Mouse (Mus musculus) intestine, embryonic 14.5 days (tissue): ENCODE results near the gene Nupl1. TPM values are rescaled to one million over a fixed set of nuclear protein-coding genes. Genes with fewer than 3 reads are reported as not detected.

Source experiments
- microRNA counts: library from miRNA; unstranded; fragments of <30 nt; microRNA quantifications from one replicate; lab custom pipeline; 2016
- microRNA-seq: library from miRNA; unstranded; fragments of <30 nt; microRNA quantifications from one replicate; pipeline ENCODE4, GENCODE M21; 2016
- polyA plus RNA-seq: library from polyadenylated mRNA; unstranded; fragments of >200 nt; fragmentation: Nextera tagmentation; extraction: Ambion mirVana; gene quantifications from 2 replicates; pipeline ENCODE4 v1.2.1, GENCODE M21; 2014

The Nupl1 gene
- polyA plus RNA-seq, 1 experiment from 2014 or later: 0.09 TPM

MicroRNAs within 50 kb of the gene (microRNA counts, 519-probe panel; counts per million panel counts)
- microRNA mmu-miR-719 (lab: Ali Mortazavi, UCI): not detected

Small RNAs within 50 kb of the gene (microRNA-seq; reads per million reads assigned to microRNA genes)
- not detected for gene Mir719

Other genes starting within 250 kb of the Nupl1 start
- gene Atp8a2, start 54.3 kb downstream of the Nupl1 start, polyA plus RNA-seq: 8.2 and 9.0 TPM in 2 replicates
- gene Gm49336, start 76 bp upstream of the Nupl1 start, polyA plus RNA-seq: 58.8 and 65.5 TPM in 2 replicates
- 27.3 and 32.2 TPM in 2 replicates for gene Mtmr6, start 13.8 kb upstream of the Nupl1 start, polyA plus RNA-seq
- gene Amer2, start 121.8 kb upstream of the Nupl1 start, polyA plus RNA-seq: 1.4 and 1.5 TPM in 2 replicates